In genomic region chr12:89179970-89180666, GRCm38 (mm10) we compare ENCODE assay signal across 13 mouse cellular contexts.
A peak's percentile ranks its signal among the peaks of the same experiment; 100 is the strongest.
DNase-seq lines count a peak whose midpoint lies in the region; ATAC-seq and TF ChIP-seq lines count a peak whose summit lies in the region.
"Had no signal": no experiment of that assay in that cellular context is flagged by ENCODE, and none has a peak within 500 bp of the region (broad histone marks: within the 10 kb centered on the region; RNA-seq: fewer than 3 reads in every experiment).

No protein-coding gene starts in this region.

- H3K4me3 ChIP-seq in kidney, adult 2 months (ENCODE audit: insufficient read depth, low read depth, low read length), result no peak overlapping the region
- no peak overlapping the region for H3K4me3 ChIP-seq in hindbrain, postnatal 0 days (ENCODE audit: low read length)
- no peak overlapping the region for H3K4me3 ChIP-seq in layer of hippocampus, adult 2 months
- H3K4me3 ChIP-seq: heart, embryonic 13.5 days had no signal

- no peaks in the 10 kb centered on the region for H3K36me3 ChIP-seq in kidney, adult 2 months (ENCODE audit: control insufficient read depth, insufficient read depth, low read length)
- no peaks in the 10 kb centered on the region for H3K36me3 ChIP-seq in hindbrain, postnatal 0 days (ENCODE audit: insufficient read depth, low read length)
- H3K36me3 ChIP-seq: heart, embryonic 13.5 days had no signal

- no peak overlapping the region for H3K4me2 ChIP-seq in hindbrain, postnatal 0 days (ENCODE audit: low read depth, low read length)
- H3K4me2 ChIP-seq: heart, embryonic 13.5 days had no signal

- H3K27me3 ChIP-seq in kidney, adult 2 months (replicated peaks; ENCODE audit: control insufficient read depth, insufficient read depth, low read length), result 0 out of 2 replicates have a peak, but pooled peaks cover 1% of the 10 kb centered on the region
- no peaks in the 10 kb centered on the region for H3K27me3 ChIP-seq in hindbrain, postnatal 0 days (ENCODE audit: insufficient read depth, low read length)
- H3K27me3 ChIP-seq: heart, embryonic 13.5 days had no signal

- DNase-seq in kidney, adult 2 months, result peak; percentile 28
- DNase-seq in kidney, adult 8-10 months, result no peak
- DNase-seq in embryo, embryonic 10.5 days (ENCODE audit: low spot score), result peak; percentile 60
- peak; percentile 36 for DNase-seq in hindbrain, postnatal 0 days (ENCODE audit: low spot score)
- DNase-seq in neural tube, embryonic 10.5 days (ENCODE audit: extremely low spot score, low spot score), result peak; percentile 31
- no peak for DNase-seq in layer of hippocampus, postnatal 10 days (ENCODE audit: low spot score in 2 of 2)
- DNase-seq in layer of hippocampus, adult 2 months (ENCODE audit: low spot score in 2 of 2), result no peak
- no peak for DNase-seq in spleen, postnatal 14 days (ENCODE audit: low spot score in 2 of 2)
- DNase-seq: right cerebral cortex, adult 18-20 months; thymus, postnatal 4 days had no signal

- ATAC-seq in hindbrain, postnatal 0 days, result 0 out of 2 replicates have a peak, but pooled peaks have one; percentile 49
- ATAC-seq: intestine, postnatal 0 days had no signal

- no peaks in the 10 kb centered on the region for H3K4me1 ChIP-seq in kidney, adult 2 months (ENCODE audit: control insufficient read depth, insufficient read depth, low read length)
- H3K4me1 ChIP-seq in hindbrain, postnatal 0 days (ENCODE audit: insufficient read depth, low read length), result peaks cover 6% of the 10 kb centered on the region; the same call in 1 of the 2 replicates

- no peaks in the 10 kb centered on the region for H3K9me3 ChIP-seq in hindbrain, postnatal 0 days (ENCODE audit: low read length)
- H3K9me3 ChIP-seq: heart, embryonic 13.5 days had no signal

- 20% methylated on average over 13 of the region's 13 CpGs for WGBS in kidney, adult 2 months
- 38% methylated on average over 13 of the region's 13 CpGs for WGBS in hindbrain, postnatal 0 days

- H3K27ac ChIP-seq in kidney, adult 2 months (ENCODE audit: insufficient read depth, low read depth, low read length), result no peak overlapping the region
- peak overlapping the region; percentile 26; the same call in 1 of the 2 replicates for H3K27ac ChIP-seq in hindbrain, postnatal 0 days
- H3K27ac ChIP-seq in layer of hippocampus, adult 2 months, result no peak overlapping the region
- H3K27ac ChIP-seq: heart, embryonic 13.5 days; liver, embryonic 14.5 days had no signal

- no peak for TF ChIP-seq POLR2A in kidney, adult 2 months (IDR thresholded peaks at IDR 0.05; ENCODE audit: low read depth, low read length)

- H3K9ac ChIP-seq in hindbrain, postnatal 0 days (replicated peaks; ENCODE audit: low read length), result no peak overlapping the region
- H3K9ac ChIP-seq: heart, embryonic 13.5 days; liver, embryonic 14.5 days had no signal

- TF ChIP-seq CTCF in kidney, adult 2 months (conservative IDR thresholded peaks at IDR 0.05; ENCODE audit: insufficient read depth, insufficient read length, low read depth, low read length), result no peak
- TF ChIP-seq CTCF in hindbrain, postnatal 0 days (IDR thresholded peaks at IDR 0.05; ENCODE audit: low read depth), result no peak
- no peak for TF ChIP-seq CTCF in layer of hippocampus, adult 2 months (conservative IDR thresholded peaks at IDR 0.05)

Comparison
In these comparisons a context has a peak if more than half of its experiments do, and no peak if none do; other contexts are left out.
1. DNase-seq: peak in kidney, adult 2 months (single experiment), embryo, embryonic 10.5 days (single experiment), hindbrain, postnatal 0 days (single experiment) and neural tube, embryonic 10.5 days (single experiment); none in kidney, adult 8-10 months (0 of 2), layer of hippocampus, postnatal 10 days (0 of 2), layer of hippocampus, adult 2 months (0 of 2) and spleen, postnatal 14 days (0 of 2).